Mouse (Mus musculus): Measurements from ENCODE around the gene Nos1.
A peak's percentile ranks its signal among the peaks of the same experiment; 100 is the strongest.

Gene Nos1

GRCm38 (mm10) chr5:117898055-117898806 is 117.4 kb downstream of the Nos1 start:
- no peak for DNase-seq (ENCODE audit: low spot score)

GRCm38 (mm10) chr5:117899361-117899760 is 118.5 kb downstream of the Nos1 start:
- no peak for DNase-seq (ENCODE audit: low spot score)

- DNase-seq (ENCODE audit: low spot score) = no peak
Observed at GRCm38 (mm10) chr5:117900921-117901705, 120.3 kb downstream of the Nos1 start.

DNA sequence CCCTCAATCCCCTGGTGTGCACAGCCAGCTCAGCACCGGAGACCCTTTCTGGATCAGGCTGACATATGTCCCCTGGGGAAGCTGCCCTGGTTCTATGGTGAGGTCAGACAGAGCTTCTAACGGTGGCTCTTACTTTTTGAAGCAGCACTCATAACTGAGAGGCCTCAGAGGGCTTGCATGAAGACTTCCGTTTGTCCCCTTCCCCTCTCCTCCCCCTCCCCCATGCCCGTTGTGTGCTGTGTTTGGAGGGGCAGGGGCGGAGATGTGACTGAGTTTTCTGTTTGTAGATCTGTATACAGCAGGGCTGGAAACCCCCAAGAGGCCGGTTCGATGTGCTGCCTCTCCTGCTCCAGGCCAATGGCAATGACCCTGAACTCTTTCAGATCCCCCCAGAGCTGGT is 122.7 kb downstream of the Nos1 start:
- no peak for DNase-seq (ENCODE audit: low spot score)

DNA sequence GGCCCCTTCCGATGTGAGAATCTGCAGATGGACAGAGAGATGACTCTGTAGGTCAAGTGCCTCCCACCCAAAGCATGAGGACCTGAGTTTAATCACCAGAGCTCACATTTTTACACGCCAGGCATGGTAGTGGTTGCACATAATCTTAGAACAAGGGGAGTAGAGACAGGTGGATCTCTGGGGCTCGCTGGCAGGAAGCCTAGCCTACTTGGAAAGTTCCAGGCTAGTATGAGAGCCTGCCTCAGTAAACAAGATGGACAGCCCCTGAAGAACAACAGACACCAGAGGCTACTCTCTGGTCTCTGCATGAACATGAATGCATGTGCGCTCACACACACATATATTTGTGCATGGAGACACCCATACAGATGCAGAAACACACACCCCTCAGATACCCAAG is 124.9 kb downstream of the Nos1 start:
- DNase-seq (ENCODE audit: low spot score) = no peak

DNA sequence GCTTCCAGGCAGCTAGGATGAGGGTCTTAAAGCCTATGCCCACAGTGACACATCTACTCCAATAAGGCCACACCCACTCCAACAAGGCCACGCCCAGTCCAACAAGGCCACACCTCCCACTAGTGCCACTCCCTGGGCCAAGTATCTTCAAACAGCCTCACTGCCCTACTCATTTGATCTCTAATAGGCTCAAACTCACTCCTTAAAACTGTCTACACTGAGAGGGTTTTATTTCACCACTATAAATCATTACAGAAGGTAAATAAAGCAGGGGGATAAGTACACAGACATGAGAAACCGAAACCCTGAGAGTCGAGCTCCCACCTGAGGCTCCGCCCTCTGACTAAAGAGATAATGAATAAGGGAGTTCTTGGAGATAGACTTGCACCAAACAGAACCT is 128.7 kb downstream of the Nos1 start:
- no peak for DNase-seq (ENCODE audit: low spot score)

GRCm38 (mm10) chr5:117916349-117916748 is 135.5 kb downstream of the Nos1 start:
- no peak for DNase-seq (ENCODE audit: low spot score)

GRCm38 (mm10) chr5:117916906-117917305 is 136.1 kb downstream of the Nos1 start:
- no peak for DNase-seq (ENCODE audit: low spot score)

GRCm38 (mm10) chr5:117921786-117922528 is 141.1 kb downstream of the Nos1 start:
- no peak for DNase-seq (ENCODE audit: low spot score)

GRCm38 (mm10) chr5:117923688-117924087 is 142.9 kb downstream of the Nos1 start:
- DNase-seq (ENCODE audit: low spot score) = no peak

DNA sequence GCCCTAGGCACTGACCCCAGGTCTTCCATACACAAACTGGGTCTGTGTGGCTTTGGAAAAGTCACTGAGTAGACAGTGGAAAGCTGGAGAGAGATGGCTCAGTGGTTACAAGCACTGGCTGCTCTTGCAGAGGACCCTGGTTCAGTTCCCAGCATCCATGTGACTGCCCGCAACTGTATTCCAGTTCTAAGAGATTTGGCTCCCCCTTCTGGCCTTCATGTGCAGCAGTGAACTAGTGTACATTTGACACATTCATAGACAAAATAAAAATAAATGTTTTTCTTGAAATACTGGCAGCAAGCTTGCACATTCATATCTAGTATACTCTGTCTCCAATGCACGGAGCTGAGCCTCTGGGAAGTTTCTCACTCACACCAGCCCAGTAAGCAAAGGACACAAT is 147.7 kb downstream of the Nos1 start:
- no peak for DNase-seq (ENCODE audit: low spot score)

DNA sequence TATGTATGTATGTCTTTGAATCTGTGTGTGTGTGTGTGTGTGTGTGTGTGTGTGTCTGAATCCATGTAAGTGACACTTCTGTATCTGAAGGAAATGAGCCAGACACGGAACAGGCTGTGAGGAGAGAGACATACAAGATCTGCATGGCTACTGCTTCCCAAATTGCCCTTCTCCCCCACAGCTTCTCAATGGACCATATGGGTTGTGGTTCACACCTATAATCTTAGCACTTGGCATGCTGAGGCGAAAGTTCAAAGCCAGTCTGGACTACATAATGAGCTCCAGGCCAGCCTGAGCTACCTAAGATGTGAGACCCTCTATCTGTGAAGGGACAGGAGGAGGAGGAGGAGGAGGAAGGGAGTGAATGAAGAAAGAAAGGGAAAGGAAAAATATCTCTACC is 151.4 kb downstream of the Nos1 start:
- no peak for DNase-seq (ENCODE audit: low spot score)

GRCm38 (mm10) chr5:117932862-117933261 is 152.0 kb downstream of the Nos1 start:
- peak; percentile 62 for DNase-seq (ENCODE audit: low spot score)

DNA sequence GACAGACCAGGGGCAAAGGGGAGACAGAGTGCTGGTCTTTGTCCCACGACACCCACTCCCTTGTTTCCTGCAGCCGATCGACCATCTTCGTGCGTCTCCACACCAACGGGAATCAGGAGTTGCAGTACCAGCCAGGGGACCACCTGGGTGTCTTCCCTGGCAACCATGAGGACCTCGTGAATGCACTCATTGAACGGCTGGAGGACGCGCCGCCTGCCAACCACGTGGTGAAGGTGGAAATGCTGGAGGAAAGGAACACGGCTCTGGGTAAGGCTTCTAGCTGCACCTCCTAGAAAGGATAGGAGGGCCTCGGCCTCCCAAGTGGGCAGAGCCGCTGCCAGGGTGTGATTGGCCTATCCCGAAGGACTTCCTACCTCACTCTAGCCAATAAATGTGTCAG is 155.5 kb downstream of the Nos1 start:
- DNase-seq (ENCODE audit: low spot score) = no peak

GRCm38 (mm10) chr5:117937186-117937585 is 156.4 kb downstream of the Nos1 start:
- DNase-seq (ENCODE audit: low spot score) = no peak

DNA sequence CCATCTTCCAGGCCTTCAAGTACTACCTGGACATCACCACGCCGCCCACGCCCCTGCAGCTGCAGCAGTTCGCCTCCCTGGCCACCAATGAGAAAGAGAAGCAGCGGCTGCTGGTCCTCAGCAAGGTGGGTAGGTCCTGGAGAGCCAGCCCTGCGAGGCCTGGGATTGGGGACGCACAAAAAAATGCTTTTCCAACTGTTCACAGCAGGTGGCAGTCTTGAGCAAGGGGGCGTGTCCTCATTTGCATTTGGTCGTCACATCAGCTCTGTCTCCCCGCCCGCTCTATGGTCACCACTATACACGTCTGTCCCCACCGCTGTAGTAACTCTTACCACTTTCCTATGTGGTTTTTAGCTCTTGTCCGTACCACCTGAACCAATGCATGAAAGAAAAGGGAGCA is 157.3 kb downstream of the Nos1 start:
- no peak for DNase-seq (ENCODE audit: low spot score)

DNA sequence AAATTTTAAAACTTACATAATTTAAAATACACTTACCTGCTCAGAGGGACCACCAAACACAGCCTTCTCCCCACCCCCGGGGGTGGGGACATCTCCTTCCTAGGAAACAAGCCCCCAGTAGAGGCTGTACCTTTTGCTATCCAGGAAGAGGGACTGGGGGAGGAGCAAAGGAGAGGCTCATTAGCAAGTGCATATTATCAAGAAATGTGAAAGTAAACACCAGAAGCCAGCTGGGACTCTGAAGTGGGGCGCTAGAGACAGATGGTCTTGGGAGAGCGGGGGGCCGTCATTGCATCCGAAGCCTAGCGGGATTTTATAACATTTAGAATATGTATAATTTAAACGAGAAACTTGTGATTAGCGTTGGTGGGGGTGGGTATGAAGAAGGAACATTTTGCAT is 158.6 kb downstream of the Nos1 start:
- no peak for DNase-seq (ENCODE audit: low spot score)

DNA sequence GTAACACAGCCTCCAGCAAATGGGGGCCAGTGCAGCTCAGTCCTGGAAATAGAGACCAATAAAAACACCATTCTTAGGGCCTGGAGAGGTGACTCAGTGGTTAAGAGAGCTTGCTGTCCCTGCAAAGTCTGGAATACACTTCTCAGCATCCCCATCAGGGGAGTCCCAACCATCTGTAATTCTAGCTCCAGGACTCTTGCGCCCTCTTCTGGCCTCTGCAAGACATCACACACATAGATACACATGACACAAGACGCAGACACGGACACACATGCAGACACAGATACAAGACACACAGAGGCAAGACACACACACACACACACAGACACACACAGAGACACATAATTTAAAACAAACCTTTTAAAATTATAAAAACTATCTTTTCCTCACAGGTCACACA is 160.7 kb downstream of the Nos1 start:
- DNase-seq (ENCODE audit: low spot score) = no peak

- DNase-seq (ENCODE audit: low spot score) = no peak
Observed at GRCm38 (mm10) chr5:117946605-117947004, 165.8 kb downstream of the Nos1 start.

DNA sequence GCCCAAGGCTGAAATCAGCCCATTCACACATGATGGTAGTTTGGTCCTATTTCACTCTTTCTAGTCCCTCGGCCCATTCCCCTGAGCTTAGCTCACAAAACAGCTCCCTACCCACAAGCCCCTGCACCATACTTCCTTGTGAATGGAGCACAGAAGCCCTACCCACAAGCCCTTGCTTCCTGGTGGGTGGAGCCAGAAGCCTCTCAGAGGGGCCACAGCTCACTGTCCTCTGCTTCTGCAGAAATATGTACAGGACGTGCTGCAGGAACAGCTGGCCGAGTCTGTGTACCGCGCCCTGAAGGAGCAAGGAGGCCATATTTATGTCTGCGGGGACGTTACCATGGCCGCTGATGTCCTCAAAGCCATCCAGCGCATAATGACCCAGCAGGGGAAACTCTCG is 168.6 kb downstream of the Nos1 start:
- DNase-seq (ENCODE audit: low spot score) = no peak

DNA sequence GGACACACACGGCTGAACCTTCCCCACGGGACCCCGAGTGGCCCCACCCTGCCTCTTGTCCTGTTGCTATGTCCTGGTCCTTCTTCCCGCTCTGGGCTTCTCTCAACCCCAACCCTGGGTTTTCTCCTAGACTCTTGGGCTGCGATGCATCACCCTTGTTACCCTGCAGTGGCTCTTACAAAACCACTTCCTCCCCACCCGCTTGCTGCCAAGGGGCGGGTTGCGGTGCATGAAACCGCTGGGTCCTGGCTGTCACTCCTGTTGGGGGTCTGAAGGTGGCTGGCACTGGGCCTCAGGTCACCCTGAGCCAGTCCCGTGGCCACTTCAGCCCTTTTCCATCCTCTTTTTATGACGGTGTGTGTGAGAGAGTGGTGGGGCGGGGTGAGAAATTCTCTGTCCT is 173.1 kb downstream of the Nos1 start:
- no peak for DNase-seq (ENCODE audit: low spot score)

- no peak for DNase-seq (ENCODE audit: low spot score)
Observed at GRCm38 (mm10) chr5:117954429-117954828, 173.6 kb downstream of the Nos1 start.

Data from ovary, postnatal 10 days (tissue).